Mouse (Mus musculus): ENCODE results near the gene Lrrc10.

DNA sequence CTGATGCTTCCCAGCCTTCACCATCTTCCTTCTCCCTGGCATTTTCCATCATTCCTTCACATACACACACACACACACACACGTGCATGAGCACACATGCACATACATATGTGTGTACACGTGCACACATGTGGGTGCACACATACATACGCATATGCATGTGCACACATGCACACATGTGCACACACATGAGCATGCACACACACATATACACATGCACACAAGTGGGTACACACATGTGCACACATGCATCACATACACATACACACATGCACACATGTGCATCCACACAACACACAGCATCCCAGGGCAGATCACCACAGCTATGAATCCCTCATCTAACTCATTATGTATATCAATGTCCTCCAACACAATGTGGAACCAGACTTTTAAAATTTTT, 14.0 kb upstream of the Lrrc10 start:
- TF ChIP-seq EP300 (IDR thresholded peaks at IDR 0.05; ENCODE audit: low read depth in 1 of 2, low read length in 2 of 2) (no peak), TCF12 (IDR thresholded peaks at IDR 0.05; ENCODE audit: low read depth, low read length) (no peak), MAX (IDR thresholded peaks at IDR 0.05; ENCODE audit: low read length) (no peak), CTCF (IDR thresholded peaks at IDR 0.05 in 2 of 3, conservative IDR thresholded peaks at IDR 0.05 in 1 of 3; ENCODE audit: control insufficient read depth in 1 of 3, insufficient read depth in 1 of 3, low read depth in 2 of 3, low read length in 3 of 3, poor library complexity in 1 of 3, severe bottlenecking in 1 of 3) (no peak), NELFE (IDR thresholded peaks at IDR 0.05; ENCODE audit: low read depth, low read length) (no peak), ZNF384 (IDR thresholded peaks at IDR 0.05; ENCODE audit: low read depth, low read length) (no peak), TBP (IDR thresholded peaks at IDR 0.05; ENCODE audit: low read depth, low read length) (no peak)

Data from MEL (cell line).